Mouse (Mus musculus) myocyte (in vitro differentiated cells): Measurements from ENCODE around the gene C530008M17Rik.

Experiments used
- CEBPB ChIP-seq: IDR thresholded peaks from 2 replicates; pipeline ENCODE4 v1.6.1; 2011; ENCODE audit warnings: mild to moderate bottlenecking, moderate library complexity; ENCODE audit not compliant: poor library complexity, insufficient read depth, severe bottlenecking
- E2F4 ChIP-seq: IDR thresholded peaks from one replicate; pipeline ENCODE4 v1.6.1; 2011; ENCODE audit warnings: mild to moderate bottlenecking, control low read depth, moderate library complexity; ENCODE audit not compliant: insufficient read depth
- MAX ChIP-seq: IDR thresholded peaks from one replicate; pipeline ENCODE4 v1.6.1; 2011; ENCODE audit warnings: low read depth, mild to moderate bottlenecking, control low read depth
- POLR2A ChIP-seq: IDR thresholded peaks from one replicate; pipeline ENCODE4 v1.6.1; 2011; ENCODE audit warnings: low read depth, mild to moderate bottlenecking, control low read depth, moderate library complexity; ENCODE audit not compliant: insufficient read length
- TCF12 ChIP-seq: IDR thresholded peaks from one replicate; pipeline ENCODE4 v1.6.1; 2011; ENCODE audit warnings: mild to moderate bottlenecking, control low read depth; ENCODE audit not compliant: poor library complexity, insufficient read depth, severe bottlenecking
- TCF3 ChIP-seq: IDR thresholded peaks from one replicate; pipeline ENCODE4 v1.6.1; 2011; ENCODE audit warnings: low read depth, control low read depth; ENCODE audit not compliant: insufficient read length
- USF1 ChIP-seq: IDR thresholded peaks from one replicate; pipeline ENCODE4 v1.6.1; 2011; ENCODE audit warnings: low read depth, mild to moderate bottlenecking, control low read depth, moderate library complexity

DNA sequence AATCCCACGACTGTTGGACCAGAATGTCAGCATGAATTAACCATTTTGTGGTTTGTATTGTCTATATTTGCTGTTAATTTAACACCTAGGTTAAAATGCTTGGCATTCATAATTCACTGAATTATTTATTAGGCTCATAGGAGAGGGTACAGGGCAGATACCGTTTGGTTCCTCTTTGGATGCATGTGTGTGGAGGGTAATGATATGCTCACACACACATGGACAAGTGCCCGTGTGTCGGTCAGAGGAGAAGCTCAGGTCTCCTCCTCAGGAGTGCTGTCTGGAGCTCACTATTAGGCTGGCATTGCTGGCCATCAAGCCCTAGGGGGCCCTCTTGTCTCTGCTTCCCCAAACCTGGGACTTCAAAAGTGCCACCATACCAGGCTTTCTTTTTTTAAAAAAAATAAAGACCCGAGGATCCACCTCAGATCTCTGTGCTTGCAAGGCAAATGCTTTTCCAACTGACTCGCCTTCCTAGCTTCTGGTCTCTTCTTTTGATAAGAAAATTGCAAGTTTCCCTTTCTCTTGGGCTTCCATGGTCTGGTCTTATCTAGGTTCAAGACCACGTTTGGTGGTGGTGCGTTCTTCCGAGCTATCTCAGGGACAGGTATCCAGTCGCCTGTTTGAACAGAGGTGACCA, 31.8 kb downstream of the C530008M17Rik start:
- TF ChIP-seq MAX (no peak), POLR2A (no peak), E2F4 (no peak), TCF3 (no peak), TCF12 (no peak), CEBPB (no peak), USF1 (no peak)
